In genomic region chr19:44176741-44177140, GRCm38 (mm10) we compare ENCODE assay signal across 21 mouse cellular contexts. TPM values are rescaled to one million over a fixed set of nuclear protein-coding genes. Genes with fewer than 3 reads are reported as not detected.
DNase-seq lines count a peak whose midpoint lies in the region; ATAC-seq lines count a peak whose summit lies in the region.
"Had no signal": no experiment of that assay in that cellular context is flagged by ENCODE, and none has a peak within 500 bp of the region (broad histone marks: within the 10 kb centered on the region; RNA-seq: fewer than 3 reads in every experiment).

No protein-coding gene starts in this region.

- ATAC-seq in monocyte, adult 5-6 weeks (replicated peaks; ENCODE audit: insufficient number of reproducible peaks, low FRiP score, low TSS enrichment, poor library complexity, severe bottlenecking) = 0 out of 2 replicates have a peak, but pooled peaks have one; percentile 40
- ATAC-seq: forebrain, embryonic 13.5 days; forebrain, embryonic 15.5 days; forebrain, postnatal 0 days had no signal

- no peak overlapping the region for H3K4me3 ChIP-seq in heart, embryonic 10.5 days
- H3K4me3 ChIP-seq: embryonic facial prominence, embryonic 10.5 days; embryonic facial prominence, embryonic 12.5 days; forebrain, embryonic 13.5 days; forebrain, embryonic 15.5 days had no signal

- no peaks in the 10 kb centered on the region for H3K4me1 ChIP-seq in heart, embryonic 10.5 days
- H3K4me1 ChIP-seq: embryonic facial prominence, embryonic 10.5 days; embryonic facial prominence, embryonic 12.5 days; forebrain, embryonic 13.5 days; forebrain, embryonic 15.5 days had no signal

- 83% methylated on average over 3 of the region's 3 CpGs for WGBS in heart, embryonic 10.5 days

- no peak overlapping the region for H3K27ac ChIP-seq in heart, embryonic 10.5 days
- H3K27ac ChIP-seq: embryonic facial prominence, embryonic 10.5 days; embryonic facial prominence, embryonic 12.5 days; forebrain, embryonic 13.5 days; forebrain, embryonic 15.5 days had no signal

- H3K27me3 ChIP-seq in heart, embryonic 10.5 days (ENCODE audit: insufficient read depth, poor library complexity, severe bottlenecking) = no peaks in the 10 kb centered on the region
- H3K27me3 ChIP-seq: embryonic facial prominence, embryonic 12.5 days; forebrain, embryonic 13.5 days; forebrain, embryonic 15.5 days had no signal

- DNase-seq in heart, embryonic 10.5 days (ENCODE audit: low spot score) = peak; percentile 11
- no peak for DNase-seq in heart, adult 9 months (ENCODE audit: low spot score in 2 of 2)
- DNase-seq in MEL-GATA-1-ER (ENCODE audit: extremely low read depth, low read depth) = peak; percentile 83
- no peak for DNase-seq in adrenal gland, adult (ENCODE audit: inconsistent age in 2 of 2, low spot score in 1 of 2)
- no peak for DNase-seq in left cerebral cortex, postnatal 25 days (ENCODE audit: low spot score in 2 of 2)
- DNase-seq: adrenal gland, adult 8-10 months; adrenal gland, postnatal 14 days; adrenal gland, postnatal 36 days; cerebellum, adult 11-12 months; cerebellum, adult 2 months; cerebellum, adult 9-10 months; cerebellum, postnatal 10 days; cerebellum, postnatal 25 days; forebrain, postnatal 0 days had no signal

- intact Hi-C loops in left cerebral cortex, postnatal 25 days (cut with DNase I) = no loop called here

- H3K9me3 ChIP-seq in heart, embryonic 10.5 days = peaks cover 7% of the 10 kb centered on the region; the same call in 1 of the 2 replicates
- H3K9me3 ChIP-seq: embryonic facial prominence, embryonic 10.5 days; embryonic facial prominence, embryonic 12.5 days; forebrain, embryonic 15.5 days had no signal

- H3K36me3 ChIP-seq in heart, embryonic 10.5 days = no peaks in the 10 kb centered on the region
- H3K36me3 ChIP-seq: embryonic facial prominence, embryonic 10.5 days; embryonic facial prominence, embryonic 12.5 days; forebrain, embryonic 15.5 days had no signal

RNA-seq across cellular contexts. Expression of gene Pkd2l1, which starts 15.5 kb away (rescaled TPM):
- polyA plus RNA-seq in heart, embryonic 10.5 days (2016; fragmentation: Nextera tagmentation; extraction: Ambion mirVana) = not detected in 2 replicates
- not detected in 3 replicates for total RNA-seq in monocyte, adult 5-6 weeks (2017)
- total RNA-seq in left cerebral cortex, postnatal 25 days (2021) = under 1 TPM; 0.14 to 0.16 TPM
- total RNA-seq: adrenal gland, adult 18-20 months; adrenal gland, adult 8-10 months; adrenal gland, postnatal 14 days; adrenal gland, postnatal 36 days had no signal
- polyA plus RNA-seq: C2C12; embryonic facial prominence, embryonic 12.5 days had no signal

RNA-seq across cellular contexts. Expression of gene Scd3, which starts 26.3 kb away (rescaled TPM):
- polyA plus RNA-seq in heart, embryonic 10.5 days (2016; fragmentation: Nextera tagmentation; extraction: Ambion mirVana) = 0.15 and 0.64 TPM in 2 replicates
- not detected in 3 replicates for total RNA-seq in monocyte, adult 5-6 weeks (2017)
- 1 to 10 TPM; 2.2 to 3.2 TPM for total RNA-seq in left cerebral cortex, postnatal 25 days (2021)
- total RNA-seq: adrenal gland, postnatal 14 days had no signal

RNA-seq across cellular contexts. Expression of gene Bloc1s2, which starts 30.5 kb away (rescaled TPM):
- polyA plus RNA-seq in heart, embryonic 10.5 days (2016; fragmentation: Nextera tagmentation; extraction: Ambion mirVana) = 69.0 and 91.3 TPM in 2 replicates
- 80.6 to 110 TPM (median 103 TPM) in 3 replicates for total RNA-seq in monocyte, adult 5-6 weeks (2017)
- total RNA-seq in left cerebral cortex, postnatal 25 days (2021) = 10 to 100 TPM; 62.9 to 65.0 TPM

RNA-seq across cellular contexts. Expression of gene Cwf19l1, which starts 41.1 kb away (rescaled TPM):
- 21.9 and 23.8 TPM in 2 replicates for polyA plus RNA-seq in heart, embryonic 10.5 days (2016; fragmentation: Nextera tagmentation; extraction: Ambion mirVana)
- total RNA-seq in monocyte, adult 5-6 weeks (2017) = 9.8 to 16.1 TPM (median 13.7 TPM) in 3 replicates
- total RNA-seq in left cerebral cortex, postnatal 25 days (2021) = 10 to 100 TPM; 17.5 to 18.2 TPM

Comparison
In these comparisons a context has a peak if more than half of its experiments do, and no peak if none do; other contexts are left out.
1. DNase-seq: peak in heart, embryonic 10.5 days (single experiment) and MEL-GATA-1-ER (single experiment); none in heart, adult 9 months (0 of 2), adrenal gland, adult (0 of 2) and left cerebral cortex, postnatal 25 days (0 of 2).